Mouse (Mus musculus) hindbrain, postnatal 0 days (tissue): ENCODE data around the gene Chid1. TPM values are rescaled to one million over a fixed set of nuclear protein-coding genes. Genes with fewer than 3 reads are reported as not detected.
A peak's percentile ranks its signal among the peaks of the same experiment; 100 is the strongest.

Source experiments
- ATAC-seq: fragments of 200-750 bp; cut with Nextera tagmentation; 2 replicates; pipeline ENCODE4 v1.8.0; 2017; ENCODE audit warnings: mild to moderate bottlenecking, moderate TSS enrichment, moderate library complexity
- DNase-seq: peaks from one replicate; pipeline ENCODE4 v3.0.0-alpha.2; 2015; ENCODE audit warnings: low spot score
- H3K27ac ChIP-seq: fragments of 300-500 bp; sonication (generic); 2 replicates; pipeline ENCODE4 v1.5.1; 2014; ENCODE audit warnings: mild to moderate bottlenecking
- H3K27me3 ChIP-seq: fragments of 300-500 bp; sonication (generic); 2 replicates; pipeline ENCODE4 v1.6.1; 2014; ENCODE audit warnings: low read length, mixed read lengths; ENCODE audit not compliant: insufficient read depth
- H3K36me3 ChIP-seq: fragments of 300-500 bp; sonication (generic); 2 replicates; pipeline ENCODE4 v1.6.1; 2014; ENCODE audit warnings: low read length, mixed read lengths; ENCODE audit not compliant: insufficient read depth
- H3K4me1 ChIP-seq: fragments of 300-500 bp; sonication (generic); 2 replicates; pipeline ENCODE4 v1.6.1; 2014; ENCODE audit warnings: antibody characterized with exemption, low read length, mixed read lengths; ENCODE audit not compliant: insufficient read depth
- H3K4me2 ChIP-seq: fragments of 300-500 bp; sonication (generic); 2 replicates; pipeline ENCODE4 v1.6.1; 2014; ENCODE audit warnings: low read depth, mild to moderate bottlenecking, low read length, moderate library complexity, mixed read lengths
- H3K4me3 ChIP-seq: fragments of 300-500 bp; sonication (generic); 2 replicates; pipeline ENCODE4 v1.5.1; 2014; ENCODE audit warnings: low read length
- H3K9ac ChIP-seq: fragments of 300-500 bp; sonication (generic); replicated peaks from 2 replicates; pipeline ENCODE4 v1.6.1; 2014; ENCODE audit warnings: mild to moderate bottlenecking, low read length, moderate library complexity, mixed read lengths
- H3K9me3 ChIP-seq: fragments of 300-500 bp; sonication (generic); 2 replicates; pipeline ENCODE4 v1.6.1; 2016; ENCODE audit warnings: low read length, mixed read lengths
- CTCF ChIP-seq: IDR thresholded peaks from 2 replicates; pipeline ENCODE4 v1.5.1; 2016; ENCODE audit warnings: antibody characterized with exemption, control low read depth, low read depth
- WGBS: fragments of 180-500 bp; shearing (Covaris S2); extraction: QIAGEN DNeasy Blood & Tissue Kit; methylation state at CpG from one replicate; pipeline ENCODE4 v1.1.7; 2014; 5-methylcytosine and 5-hydroxymethylcytosine counted together
- polyA plus RNA-seq: library from polyadenylated mRNA; unstranded; fragments of >200 nt; fragmentation: Nextera tagmentation; extraction: Ambion mirVana; gene quantifications from 2 replicates; pipeline ENCODE4 v1.2.1, GENCODE M21; 2015
- total RNA-seq: library from RNA; depleted of rRNA; stranded (reverse); fragments of >200 nt; gene quantifications from 2 replicates; pipeline ENCODE4 v1.2.3, GENCODE M21; 2014

The Chid1 gene
- total and polyA plus RNA-seq, 2 experiments from 2014 or later = 47.8 to 55.2 TPM

DNA sequence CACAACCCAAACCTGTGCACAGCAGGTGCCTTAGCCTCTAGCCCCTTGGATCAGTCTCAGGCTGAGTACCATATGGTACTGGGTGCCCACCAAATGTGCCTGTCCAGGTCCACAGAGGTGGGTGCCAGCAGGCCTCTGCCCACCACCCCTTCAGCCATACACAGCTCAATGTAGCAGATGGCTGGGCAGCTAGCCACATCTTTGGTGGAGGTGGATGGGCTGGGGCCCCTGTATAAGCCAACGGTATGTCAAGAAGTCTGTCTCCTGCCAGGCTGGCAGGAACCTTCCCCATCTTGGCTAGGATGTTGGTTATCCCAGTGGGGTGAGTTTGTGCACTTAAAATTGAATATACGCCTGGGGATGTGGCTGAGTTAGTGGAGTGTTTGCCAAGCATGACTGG is 54.1 kb downstream of the Chid1 start:
- H3K27ac ChIP-seq = no peak overlapping the region; the same call in 1 of the 2 replicates
- 62% methylated on average over 2 of the region's 2 CpGs for WGBS
- no peak overlapping the region for H3K9ac ChIP-seq
- ATAC-seq = 0 out of 2 replicates have a peak, but pooled peaks have one; percentile 8
- H3K4me2 ChIP-seq = no peak overlapping the region
- peak; percentile 66 for DNase-seq
- no peaks in the 10 kb centered on the region for H3K36me3 ChIP-seq
- no peak overlapping the region for H3K4me3 ChIP-seq
- no peak for TF ChIP-seq CTCF
- H3K9me3 ChIP-seq = no peaks in the 10 kb centered on the region
- no peaks in the 10 kb centered on the region for H3K27me3 ChIP-seq
- H3K4me1 ChIP-seq = peaks cover 12% of the 10 kb centered on the region

DNA sequence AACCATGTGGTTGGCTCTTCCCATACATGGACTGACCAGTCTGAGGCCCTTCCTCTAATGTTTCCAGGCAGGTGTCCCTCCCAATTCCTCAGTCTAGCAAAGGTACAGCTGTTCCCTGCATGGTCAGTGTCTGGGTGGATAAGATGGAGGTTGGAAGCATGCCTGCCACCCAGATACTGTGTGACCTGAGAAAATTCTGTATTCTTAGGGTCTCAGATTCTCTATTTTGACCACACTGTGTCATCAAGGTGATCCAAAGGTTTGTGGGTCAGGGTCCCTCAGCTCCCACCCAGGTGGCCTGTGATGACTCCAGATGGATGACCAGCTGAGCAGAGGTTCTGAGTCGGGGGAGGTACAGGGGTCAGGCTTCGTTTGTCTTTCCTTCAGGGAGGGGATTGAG is 54.5 kb downstream of the Chid1 start:
- no peak overlapping the region for H3K4me3 ChIP-seq
- no peaks in the 10 kb centered on the region for H3K36me3 ChIP-seq
- WGBS = 53% methylated on average over 2 of the region's 2 CpGs
- no peaks in the 10 kb centered on the region for H3K27me3 ChIP-seq
- DNase-seq = no peak
- no peak for ATAC-seq
- no peak overlapping the region; the same call in 1 of the 2 replicates for H3K27ac ChIP-seq
- no peak for TF ChIP-seq CTCF
- H3K4me1 ChIP-seq = peaks cover 12% of the 10 kb centered on the region
- H3K9ac ChIP-seq = no peak overlapping the region
- no peak overlapping the region for H3K4me2 ChIP-seq
- no peaks in the 10 kb centered on the region for H3K9me3 ChIP-seq

DNA sequence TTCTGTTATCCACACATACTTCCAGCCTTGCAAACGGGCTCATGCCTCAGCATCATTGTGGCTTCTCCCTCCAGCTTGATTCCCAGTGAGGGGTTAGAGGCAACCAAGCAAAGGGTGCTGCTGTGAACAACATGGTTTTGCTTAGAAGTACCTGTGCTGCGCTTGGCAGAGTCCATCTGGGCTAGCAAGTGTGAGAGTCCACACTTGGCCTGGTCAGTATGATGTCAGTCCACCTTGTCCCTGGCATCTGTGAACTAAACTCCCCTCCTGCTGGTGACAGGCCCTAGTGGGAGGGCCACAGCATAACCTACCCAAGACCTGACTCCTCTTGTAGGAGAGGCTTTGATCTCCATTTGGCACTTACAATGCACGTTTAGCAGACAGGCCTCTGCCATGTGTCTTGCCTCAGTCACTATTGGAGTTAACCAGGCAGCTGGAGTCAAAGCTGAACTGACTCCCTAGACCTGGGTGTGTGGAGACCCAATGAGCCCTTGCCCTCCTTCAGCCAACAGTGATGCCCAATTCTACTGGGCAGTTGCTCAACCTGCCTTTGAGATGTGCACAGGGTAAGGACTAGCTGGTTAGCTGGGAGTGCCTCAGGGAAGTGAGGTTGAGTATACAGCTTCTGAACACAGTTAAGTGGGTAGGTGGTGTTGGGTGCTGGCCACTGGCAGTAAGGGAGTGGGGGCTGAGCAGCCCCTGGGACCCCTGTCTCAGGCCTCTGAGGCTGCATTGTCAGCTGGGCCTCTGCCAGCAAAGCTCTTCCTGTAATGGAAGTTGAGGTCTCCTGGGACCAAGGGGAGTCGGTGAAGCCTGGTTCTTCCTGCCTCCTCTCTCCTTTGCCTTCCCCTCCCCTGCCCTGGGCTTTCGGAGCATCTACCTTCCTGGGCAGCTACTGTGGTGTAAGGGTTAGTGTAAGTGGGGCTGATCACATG is 55.2 kb downstream of the Chid1 start:
- DNase-seq = no peak
- Histone ChIP-seq H3K4me2 (peak overlapping the region; percentile 93; the same call in 1 of the 2 replicates), H3K4me1 (peaks cover 12% of the 10 kb centered on the region)

DNA sequence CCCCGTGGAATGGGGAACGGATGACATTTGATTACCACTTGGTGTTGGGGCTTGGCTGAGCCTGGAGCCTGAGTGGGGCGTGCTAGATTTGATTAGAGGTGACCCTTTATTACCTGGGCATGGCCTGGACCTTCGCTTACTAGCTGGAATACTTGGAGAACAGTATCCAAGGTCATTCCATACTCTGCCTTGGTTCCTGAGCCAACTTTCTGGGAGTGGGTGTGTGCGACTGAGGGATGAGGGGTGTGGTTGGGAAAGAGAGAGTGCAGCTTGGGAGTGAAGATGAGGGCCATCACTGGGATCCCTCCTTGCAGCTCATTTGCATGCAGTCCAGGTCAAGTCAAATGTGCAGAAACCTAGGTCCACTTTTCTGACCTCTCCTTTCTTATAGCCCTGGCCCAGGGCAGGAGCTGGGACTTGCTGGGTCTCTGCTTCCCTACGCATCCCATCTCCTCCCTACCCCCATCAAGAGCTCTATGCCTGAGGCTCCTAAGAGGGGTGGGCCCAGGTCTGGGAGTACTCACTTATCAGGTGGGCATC is 56.5 kb downstream of the Chid1 start:
- 69% methylated on average over 6 of the region's 6 CpGs for WGBS
- peaks cover 12% of the 10 kb centered on the region for H3K4me1 ChIP-seq
- H3K27ac ChIP-seq = no peak overlapping the region
- H3K27me3 ChIP-seq = no peaks in the 10 kb centered on the region
- peak overlapping the region; percentile 93 for H3K4me2 ChIP-seq
- DNase-seq (no peak), ATAC-seq (no peak)
- H3K36me3 ChIP-seq = no peaks in the 10 kb centered on the region
- H3K9ac ChIP-seq = peak overlapping the region; percentile 78; the same call in 1 of the 2 replicates
- H3K9me3 ChIP-seq = no peaks in the 10 kb centered on the region
- TF ChIP-seq CTCF = no peak
- H3K4me3 ChIP-seq = peak overlapping the region; percentile 70

More for the DNA sequence above, 55.2 kb downstream of the Chid1 start:
- Histone ChIP-seq H3K9ac (no peak overlapping the region), H3K4me3 (no peak overlapping the region), H3K27me3 (no peaks in the 10 kb centered on the region), H3K27ac (no peak overlapping the region), H3K9me3 (no peaks in the 10 kb centered on the region), H3K36me3 (no peaks in the 10 kb centered on the region)
- no peak for TF ChIP-seq CTCF
- ATAC-seq = no peak
- 69% methylated on average over 5 of the region's 5 CpGs for WGBS

DNA sequence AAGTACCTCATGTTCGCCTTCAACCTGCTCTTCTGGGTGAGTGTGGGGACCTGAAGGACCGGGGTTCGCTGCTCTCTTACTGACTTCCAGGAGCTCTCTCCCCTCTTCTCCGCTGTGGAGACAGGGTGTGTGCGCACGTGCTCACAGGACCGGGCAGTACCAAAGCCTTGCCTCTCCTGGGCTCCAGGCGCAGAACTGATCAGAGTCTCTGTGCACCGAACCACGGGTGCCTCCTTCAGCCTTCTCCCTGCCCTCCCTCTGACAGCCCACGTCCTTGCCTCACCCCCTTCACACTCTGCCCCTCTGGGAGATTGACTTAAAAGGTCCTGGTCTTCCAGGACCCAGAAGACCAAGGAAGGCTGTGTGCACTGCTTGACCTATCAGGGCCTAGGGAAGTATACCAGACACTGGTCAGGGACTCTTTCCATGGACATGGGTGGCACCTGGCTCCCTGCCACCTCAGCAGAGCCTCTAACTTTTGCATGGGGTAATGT is 57.1 kb downstream of the Chid1 start:
- ATAC-seq = no peak
- TF ChIP-seq CTCF = no peak
- peaks cover 12% of the 10 kb centered on the region for H3K4me1 ChIP-seq
- H3K9me3 ChIP-seq = no peaks in the 10 kb centered on the region
- peak overlapping the region; percentile 70 for H3K4me3 ChIP-seq
- peak overlapping the region; percentile 81 for H3K27ac ChIP-seq
- WGBS = 5% methylated on average over 11 of the region's 11 CpGs
- DNase-seq = no peak
- H3K36me3 ChIP-seq = no peaks in the 10 kb centered on the region
- H3K4me2 ChIP-seq = peak overlapping the region; percentile 93
- no peaks in the 10 kb centered on the region for H3K27me3 ChIP-seq
- peak overlapping the region; percentile 78 for H3K9ac ChIP-seq

DNA sequence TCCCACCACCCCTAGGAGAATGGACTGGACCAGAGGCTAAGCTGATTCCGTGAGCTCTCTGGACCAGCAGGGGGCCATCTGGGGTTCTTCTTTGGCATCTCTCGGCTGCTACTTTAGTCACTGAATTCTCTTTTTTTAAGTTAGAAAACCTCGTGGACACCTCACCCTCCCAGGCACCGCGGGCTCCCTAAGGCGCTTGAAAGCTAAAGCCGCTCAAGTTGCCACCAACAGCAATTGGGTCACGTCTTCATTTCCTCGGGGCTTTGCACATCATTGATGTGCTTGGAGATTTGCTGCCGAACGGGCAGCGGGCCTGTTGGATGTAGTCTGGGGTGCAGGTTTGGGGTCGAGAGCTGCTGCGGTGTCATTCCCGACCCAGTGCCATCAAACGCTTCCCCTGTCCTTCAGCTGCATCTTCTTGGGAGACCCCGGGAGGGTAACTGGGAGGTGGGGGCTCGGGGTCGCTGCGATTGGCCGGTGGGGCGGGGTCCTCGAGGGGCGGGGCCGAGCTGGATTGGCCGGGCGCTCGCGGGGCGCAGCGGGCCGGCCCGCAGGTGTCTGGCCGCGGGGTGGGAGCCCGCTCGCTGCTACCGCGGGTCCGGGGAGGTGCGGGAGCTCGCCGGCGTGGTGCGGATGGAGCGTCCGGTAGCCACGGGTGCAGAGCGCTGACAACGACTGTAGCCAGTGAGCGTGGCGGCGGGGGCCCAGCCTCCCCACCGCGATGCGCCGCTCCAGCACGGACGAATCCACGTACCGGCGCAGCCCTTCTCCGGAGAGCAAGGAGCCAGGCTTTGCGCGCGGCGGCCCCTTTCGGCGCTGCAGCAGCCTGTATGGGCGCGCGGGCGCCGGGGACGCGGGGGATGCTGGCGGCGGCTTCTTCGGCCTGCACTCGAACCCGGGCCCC is 57.9 kb downstream of the Chid1 start:
- Histone ChIP-seq H3K4me3 (peak overlapping the region; percentile 70), H3K27ac (peak overlapping the region; percentile 81), H3K27me3 (no peaks in the 10 kb centered on the region), H3K9me3 (no peaks in the 10 kb centered on the region), H3K9ac (peak overlapping the region; percentile 78), H3K4me2 (peak overlapping the region; percentile 93), H3K4me1 (peaks cover 12% of the 10 kb centered on the region), H3K36me3 (no peaks in the 10 kb centered on the region)
- DNase-seq (peak; percentile 76), ATAC-seq (peak; percentile 50)
- WGBS = under 1% methylated on average over 71 of the region's 81 CpGs
- peak; percentile 57 for TF ChIP-seq CTCF
